Mouse (Mus musculus) left cerebral cortex, adult 9 months (tissue): ENCODE measurements at regions not wholly inside any gene's neighbourhood (a gene's known extent, or its start where the extent isn't known, plus 50 kb on each side); places are given as distances from the start of the nearest gene placed in this dataset.

Experiments used
- DNase-seq, 2 experiments: peaks; one replicate each; pipeline ENCODE4 v3.0.0; 2022; ENCODE audit warnings: low spot score in 2 of 2

DNA sequence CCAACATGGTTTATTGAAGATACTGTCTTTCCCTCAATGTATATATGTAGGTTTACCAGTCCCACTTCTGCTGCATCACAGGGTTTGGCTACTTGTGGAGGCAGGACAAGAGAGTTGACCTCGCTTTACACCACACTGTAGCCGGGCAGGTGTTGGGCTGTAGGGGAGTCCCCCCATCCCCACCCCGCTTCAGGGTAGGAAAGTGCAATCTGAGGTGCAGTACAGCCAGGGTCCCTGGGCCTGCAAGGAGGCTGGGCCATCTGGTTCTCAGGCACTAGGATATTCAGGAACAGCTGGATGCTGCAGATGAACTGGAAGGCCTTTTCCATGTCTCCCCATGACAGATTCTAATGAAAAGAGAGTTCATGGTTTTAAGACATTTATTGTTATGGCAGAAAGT, 142.0 kb downstream of the Sis start:
- no peak for DNase-seq

DNA sequence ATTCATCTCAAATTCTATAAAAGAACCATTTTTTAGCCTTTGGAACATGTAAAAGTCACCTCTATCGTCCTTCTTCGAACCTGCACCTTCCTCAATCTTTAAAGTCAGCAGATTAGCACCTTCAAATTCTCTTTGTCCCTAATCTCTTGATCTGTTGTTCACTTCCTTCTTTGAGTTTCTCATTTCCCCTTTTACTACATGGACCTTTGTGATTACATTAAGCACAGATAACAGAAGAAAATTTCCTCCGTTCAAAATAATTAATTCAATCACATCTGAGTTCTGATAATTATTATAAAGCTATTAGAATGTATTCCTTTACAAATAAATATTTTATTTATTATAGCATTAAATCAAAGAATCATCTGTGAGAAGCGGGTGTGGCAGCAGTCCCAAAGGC, 144.5 kb downstream of the Sis start:
- no peak for DNase-seq

DNA sequence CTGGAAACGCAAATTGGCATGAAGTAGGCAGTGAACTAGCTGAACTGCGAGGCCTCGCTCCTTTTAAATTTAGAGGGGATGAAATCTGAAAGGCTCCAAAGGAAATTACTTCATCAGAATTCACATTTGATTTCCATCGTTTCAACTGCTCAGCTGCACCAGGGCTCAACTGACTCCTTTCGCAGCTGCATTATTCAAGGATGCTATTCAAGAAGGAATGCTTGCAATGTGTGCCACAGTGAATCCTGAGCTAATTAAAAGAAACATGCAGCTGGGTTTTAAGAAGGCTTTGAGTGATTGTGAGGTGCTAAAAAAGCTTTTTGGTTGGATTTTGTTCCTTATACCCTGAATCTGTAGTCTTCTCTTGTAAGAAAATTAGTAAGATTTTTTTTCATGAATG, 177.1 kb downstream of the Sis start:
- peak; percentile 3 to 7 for DNase-seq
